Mouse (Mus musculus) liver, embryonic 16.5 days (tissue): ENCODE results near the gene Anks1b. TPM values are rescaled to one million over a fixed set of nuclear protein-coding genes. Genes with fewer than 3 reads are reported as not detected.

Experiments
- ATAC-seq: fragments of 200-750 bp; cut with Nextera tagmentation; 2 replicates; pipeline ENCODE4 v1.8.0; 2017; ENCODE audit warnings: low read depth, mild to moderate bottlenecking, moderate number of reproducible peaks, moderate library complexity
- H3K27ac ChIP-seq: fragments of 300-500 bp; sonication (generic); 2 replicates; pipeline ENCODE4 v1.5.1; 2014; ENCODE audit warnings: mild to moderate bottlenecking, low read length
- H3K27me3 ChIP-seq: fragments of 300-500 bp; sonication (generic); 2 replicates; pipeline ENCODE4 v1.6.1; 2014; ENCODE audit warnings: low read depth, low read length, mixed read lengths; ENCODE audit not compliant: control insufficient read depth, insufficient read depth
- H3K36me3 ChIP-seq: fragments of 300-500 bp; sonication (generic); 2 replicates; pipeline ENCODE4 v1.6.1; 2014; ENCODE audit warnings: mild to moderate bottlenecking; ENCODE audit not compliant: control insufficient read depth, insufficient read depth
- H3K4me1 ChIP-seq: fragments of 300-500 bp; sonication (generic); 2 replicates; pipeline ENCODE4 v1.6.1; 2014; ENCODE audit warnings: low read depth, low read length, mixed read lengths; ENCODE audit not compliant: control insufficient read depth
- H3K4me2 ChIP-seq: fragments of 300-500 bp; sonication (generic); 2 replicates; pipeline ENCODE4 v1.6.1; 2014; ENCODE audit warnings: low read depth, low read length, mixed read lengths
- H3K4me3 ChIP-seq: fragments of 300-500 bp; sonication (generic); 2 replicates; pipeline ENCODE4 v1.5.1; 2014; ENCODE audit warnings: low read depth, mild to moderate bottlenecking, low read length
- H3K9ac ChIP-seq: fragments of 300-500 bp; sonication (generic); 2 replicates; pipeline ENCODE4 v1.6.1; 2014; ENCODE audit warnings: low read depth, low read length
- H3K9me3 ChIP-seq: fragments of 300-500 bp; sonication (generic); replicated peaks from 2 replicates; pipeline ENCODE4 v1.6.1; 2016; ENCODE audit warnings: low read length; ENCODE audit not compliant: control insufficient read depth
- WGBS: fragments of 180-500 bp; shearing (Covaris S2); extraction: QIAGEN DNeasy Blood & Tissue Kit; methylation state at CpG from one replicate; pipeline ENCODE4 v1.1.7; 2014; ENCODE audit not compliant: insufficient replicate concordance; 5-methylcytosine and 5-hydroxymethylcytosine counted together
- polyA plus RNA-seq: library from polyadenylated mRNA; unstranded; fragments of >200 nt; fragmentation: Nextera tagmentation; extraction: Ambion mirVana; gene quantifications from 2 replicates; pipeline ENCODE4 v1.2.1, GENCODE M21; 2015

Anks1b gene
- polyA plus RNA-seq, 1 experiment from 2014 or later, result not detected

DNA sequence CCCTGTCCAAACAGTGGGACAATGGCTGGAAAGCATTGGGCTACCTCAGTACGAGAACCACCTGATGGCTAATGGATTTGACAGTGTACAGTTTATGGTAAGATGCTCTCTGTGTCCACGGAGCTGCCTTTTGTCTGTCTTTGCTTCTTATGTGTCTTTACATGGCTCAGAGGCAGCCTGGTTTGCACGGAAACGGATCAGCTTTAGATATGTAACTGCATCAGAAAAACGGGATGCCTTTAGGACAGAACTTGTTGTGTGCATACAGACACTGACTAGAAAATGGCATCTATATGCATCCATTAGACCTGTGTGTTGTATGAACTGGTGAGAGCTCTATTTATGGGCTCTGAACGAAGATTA lies 703.8 kb downstream of the Anks1b start:
- Histone ChIP-seq H3K4me1 (no peaks in the 10 kb centered on the region), H3K36me3 (no peaks in the 10 kb centered on the region), H3K27me3 (no peaks in the 10 kb centered on the region), H3K4me2 (no peak overlapping the region), H3K27ac (no peak overlapping the region), H3K4me3 (no peak overlapping the region), H3K9ac (no peak overlapping the region), H3K9me3 (no peaks in the 10 kb centered on the region)
- no peak for ATAC-seq
- 49% methylated on average over 6 of the region's 6 CpGs for WGBS

DNA sequence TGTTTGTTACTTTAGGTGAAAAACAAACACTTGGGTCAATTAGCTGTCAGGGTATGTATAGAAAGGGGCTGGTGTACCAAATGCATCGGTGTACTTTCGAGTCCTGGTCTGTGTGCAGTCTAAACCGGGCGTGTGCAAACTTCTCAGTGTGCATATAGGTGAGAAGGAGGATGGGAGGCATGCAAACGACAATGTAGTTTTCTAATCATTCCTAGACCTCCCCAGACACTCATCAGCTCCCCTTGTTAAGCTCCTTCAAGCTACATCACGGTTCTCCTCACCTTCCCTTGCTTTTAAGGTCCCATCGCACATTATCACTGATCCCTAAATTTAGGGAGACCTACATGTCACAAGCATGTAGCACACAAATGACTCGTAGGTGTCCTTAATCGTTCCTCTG lies 704.5 kb downstream of the Anks1b start:
- no peak overlapping the region for H3K4me3 ChIP-seq
- H3K36me3 ChIP-seq, result no peaks in the 10 kb centered on the region
- H3K4me2 ChIP-seq, result no peak overlapping the region
- H3K9ac ChIP-seq, result no peak overlapping the region
- no peaks in the 10 kb centered on the region for H3K4me1 ChIP-seq
- H3K27me3 ChIP-seq, result no peaks in the 10 kb centered on the region
- no peak overlapping the region for H3K27ac ChIP-seq
- H3K9me3 ChIP-seq, result no peaks in the 10 kb centered on the region
- 61% methylated on average over 9 of the region's 9 CpGs for WGBS
- ATAC-seq, result no peak

DNA sequence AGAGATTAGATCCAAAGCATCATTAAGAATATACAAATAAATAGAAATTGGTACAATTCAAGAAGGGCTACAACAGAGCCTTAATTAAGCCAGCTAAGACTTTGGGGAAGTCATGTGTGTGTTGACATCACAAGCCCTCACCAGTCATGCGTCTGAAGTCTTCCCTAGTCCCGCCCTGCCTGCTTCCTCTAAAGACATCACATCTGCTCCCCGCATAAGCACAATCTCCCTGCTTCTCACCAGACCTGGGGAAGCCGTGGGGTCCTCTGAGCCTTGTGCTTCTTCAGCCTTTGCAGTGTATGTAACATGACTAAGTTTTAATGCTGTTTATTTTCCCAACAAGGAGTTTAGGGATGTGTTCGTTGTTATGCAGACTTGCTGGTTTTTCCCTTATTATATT lies 706.7 kb downstream of the Anks1b start:
- Histone ChIP-seq H3K9me3 (no peaks in the 10 kb centered on the region), H3K27me3 (no peaks in the 10 kb centered on the region)
- ATAC-seq, result no peak

DNA sequence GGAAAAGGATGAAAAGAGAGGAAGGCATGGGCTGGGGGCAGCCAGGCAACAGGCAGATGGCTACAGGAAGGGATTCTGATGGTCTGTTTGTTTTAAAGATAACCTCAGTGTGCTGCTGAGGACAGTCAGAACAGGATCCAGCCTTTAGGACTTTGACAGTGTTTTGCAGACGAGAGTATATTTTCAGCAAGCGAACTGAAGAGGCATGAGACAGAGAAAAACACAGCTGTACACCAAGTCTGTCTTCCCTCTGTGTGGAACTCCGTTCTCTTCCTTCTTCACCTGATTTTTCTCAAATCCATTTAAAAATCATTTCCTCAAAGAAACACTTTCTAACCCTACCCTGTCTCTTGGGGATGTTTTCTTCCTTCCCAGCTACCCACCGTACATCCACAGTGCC lies 710.7 kb downstream of the Anks1b start:
- Histone ChIP-seq H3K27ac (no peak overlapping the region), H3K9ac (no peak overlapping the region), H3K4me2 (no peak overlapping the region), H3K36me3 (no peaks in the 10 kb centered on the region), H3K27me3 (no peaks in the 10 kb centered on the region), H3K4me3 (no peak overlapping the region), H3K4me1 (no peaks in the 10 kb centered on the region), H3K9me3 (no peaks in the 10 kb centered on the region)
- no peak for ATAC-seq
- 36% methylated on average over 4 of the region's 4 CpGs for WGBS

More for the DNA sequence above, 706.7 kb downstream of the Anks1b start:
- H3K4me1 ChIP-seq, result no peaks in the 10 kb centered on the region
- no peak overlapping the region for H3K4me3 ChIP-seq
- H3K27ac ChIP-seq, result no peak overlapping the region
- no peaks in the 10 kb centered on the region for H3K36me3 ChIP-seq
- H3K4me2 ChIP-seq, result no peak overlapping the region
- no peak overlapping the region for H3K9ac ChIP-seq
- 43% methylated on average over 5 of the region's 5 CpGs for WGBS

DNA sequence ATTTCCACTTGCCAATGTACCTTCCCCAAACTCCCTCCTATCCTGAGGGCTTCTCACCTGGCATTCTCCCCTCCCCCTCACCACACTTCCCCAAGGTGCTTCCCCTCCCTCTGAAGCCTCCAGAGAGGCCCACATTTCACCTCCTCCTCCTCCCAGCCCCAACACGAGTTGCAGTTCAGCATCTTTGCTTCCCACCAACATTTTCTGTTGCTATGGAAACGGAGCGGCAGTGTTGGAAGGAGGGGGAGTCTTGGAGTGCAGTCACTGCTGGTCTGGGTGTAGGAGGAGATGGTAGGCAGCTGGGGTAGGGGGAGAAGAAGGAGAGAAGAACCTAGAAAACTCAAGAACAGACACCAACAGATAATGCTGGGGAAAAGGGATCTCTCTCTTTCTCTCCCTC lies 722.8 kb downstream of the Anks1b start:
- no peaks in the 10 kb centered on the region for H3K4me1 ChIP-seq
- H3K9me3 ChIP-seq, result peaks cover 2% of the 10 kb centered on the region; the same call in 1 of the 2 replicates
- no peak overlapping the region for H3K9ac ChIP-seq
- ATAC-seq, result no peak
- 14% methylated on average over 3 of the region's 3 CpGs for WGBS
- H3K4me2 ChIP-seq, result no peak overlapping the region
- H3K27me3 ChIP-seq, result no peaks in the 10 kb centered on the region
- H3K4me3 ChIP-seq, result no peak overlapping the region
- no peak overlapping the region for H3K27ac ChIP-seq
- no peaks in the 10 kb centered on the region for H3K36me3 ChIP-seq

DNA sequence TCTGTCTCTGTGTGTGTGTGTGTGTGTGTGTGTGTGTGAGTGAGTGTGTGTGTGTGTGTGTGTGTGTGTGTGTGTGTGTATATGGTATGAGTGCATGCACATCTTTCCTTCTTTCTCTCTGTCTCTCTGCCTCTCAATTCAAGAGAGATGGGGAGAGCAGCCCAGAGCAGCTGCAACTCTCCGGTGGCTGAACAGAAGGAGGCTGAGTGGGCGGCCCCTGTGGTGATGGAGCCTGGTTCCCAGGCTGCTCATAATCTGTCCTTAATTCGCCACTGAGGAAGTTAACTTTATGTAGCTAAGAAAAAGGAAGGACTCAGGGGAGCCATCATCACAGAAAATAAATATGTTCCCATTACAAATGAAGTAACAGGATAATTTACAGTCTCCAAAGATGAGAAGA lies 723.3 kb downstream of the Anks1b start:
- H3K9ac ChIP-seq, result no peak overlapping the region
- no peak overlapping the region for H3K4me2 ChIP-seq
- H3K4me3 ChIP-seq, result no peak overlapping the region
- H3K27ac ChIP-seq, result no peak overlapping the region
- no peaks in the 10 kb centered on the region for H3K36me3 ChIP-seq
- WGBS, result 29% methylated on average over 3 of the region's 3 CpGs
- no peaks in the 10 kb centered on the region for H3K27me3 ChIP-seq
- peaks cover 2% of the 10 kb centered on the region; the same call in 1 of the 2 replicates for H3K9me3 ChIP-seq
- H3K4me1 ChIP-seq, result no peaks in the 10 kb centered on the region
- ATAC-seq, result no peak

DNA sequence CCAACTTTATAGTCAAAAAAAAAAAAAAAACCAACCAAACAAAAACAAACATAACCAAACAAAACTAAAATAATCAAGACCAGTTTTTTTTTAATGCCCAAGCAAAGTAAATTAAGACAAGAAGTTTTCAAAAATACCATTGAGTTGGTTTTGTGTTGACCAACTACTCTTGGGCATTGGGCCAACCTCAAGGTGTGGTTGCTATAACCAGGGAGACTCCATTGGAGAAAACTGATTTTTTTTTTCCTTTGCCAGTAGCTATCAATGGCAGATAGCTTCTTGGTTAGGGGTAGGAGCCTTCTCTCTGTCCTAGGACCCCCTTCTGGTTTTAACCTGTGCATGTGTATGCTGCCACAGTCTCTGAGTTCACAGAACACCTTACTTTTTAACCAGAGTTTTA lies 725.8 kb downstream of the Anks1b start:
- Histone ChIP-seq H3K9ac (no peak overlapping the region), H3K27me3 (no peaks in the 10 kb centered on the region), H3K9me3 (peaks cover 2% of the 10 kb centered on the region; the same call in 1 of the 2 replicates), H3K4me1 (no peaks in the 10 kb centered on the region), H3K27ac (no peak overlapping the region), H3K36me3 (no peaks in the 10 kb centered on the region), H3K4me2 (no peak overlapping the region), H3K4me3 (no peak overlapping the region)
- no peak for ATAC-seq

DNA sequence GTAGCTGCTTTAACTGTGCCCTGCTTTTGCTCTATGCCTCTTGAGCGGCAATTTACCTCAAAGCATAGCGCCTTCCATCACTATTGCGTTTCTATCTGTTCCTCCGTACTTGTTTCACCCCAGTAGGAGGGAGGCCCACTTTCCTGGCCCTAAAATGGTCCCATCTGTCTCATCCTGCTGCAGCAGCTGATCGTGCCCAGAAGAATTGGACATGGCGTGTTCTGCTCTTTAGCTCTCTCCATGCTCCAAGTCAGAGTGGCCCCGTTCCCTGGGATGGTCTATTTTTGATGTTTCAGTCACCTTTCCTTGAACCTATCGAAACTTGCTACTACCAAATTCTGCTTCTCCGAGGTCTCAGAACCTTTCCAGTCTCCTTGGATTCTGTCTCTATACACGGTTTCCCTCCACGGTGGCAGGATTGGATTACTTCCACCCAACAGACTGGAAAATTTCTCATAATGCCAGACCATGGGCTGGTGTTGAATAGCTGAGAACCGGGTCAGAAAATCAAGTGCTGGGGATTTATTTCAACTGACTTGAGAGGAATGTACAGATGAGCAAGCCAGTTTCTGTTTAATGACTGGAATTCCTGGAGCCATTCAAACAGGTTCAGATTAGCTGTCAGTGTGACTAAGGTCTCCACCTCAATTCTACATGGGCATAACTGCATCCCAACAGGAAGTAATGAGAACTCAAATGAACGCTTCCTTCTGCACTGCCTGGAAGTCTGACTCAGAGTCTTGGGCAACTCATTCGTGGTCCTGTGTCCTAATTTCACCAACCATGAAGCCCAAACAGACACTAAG lies 726.6 kb downstream of the Anks1b start:
- H3K27me3 ChIP-seq, result no peaks in the 10 kb centered on the region
- 65% methylated on average over 14 of the region's 14 CpGs for WGBS
- H3K4me3 ChIP-seq, result no peak overlapping the region
- H3K36me3 ChIP-seq, result no peaks in the 10 kb centered on the region
- H3K9ac ChIP-seq, result no peak overlapping the region
- peaks cover 2% of the 10 kb centered on the region; the same call in 1 of the 2 replicates for H3K9me3 ChIP-seq
- H3K27ac ChIP-seq, result no peak overlapping the region
- H3K4me1 ChIP-seq, result no peaks in the 10 kb centered on the region
- no peak overlapping the region for H3K4me2 ChIP-seq
- no peak for ATAC-seq

DNA sequence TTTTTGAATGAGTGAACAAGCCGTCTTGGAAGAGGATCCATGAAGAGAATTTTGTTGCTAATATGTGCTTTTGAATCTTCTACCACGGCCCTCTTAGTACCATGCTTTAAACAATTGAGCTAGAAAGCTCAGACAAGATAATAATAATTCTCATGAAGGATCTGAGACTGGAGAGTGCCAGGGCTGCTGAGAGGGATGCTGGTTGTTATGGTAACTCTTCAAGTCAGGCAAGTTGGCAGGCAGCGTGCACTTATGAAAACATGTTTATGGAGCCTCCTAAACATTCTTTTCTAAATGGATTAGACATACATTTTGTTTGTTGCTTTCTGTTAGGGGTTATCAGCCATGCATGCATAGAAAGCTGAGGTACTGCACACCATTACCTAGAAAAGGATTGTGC lies 734.3 kb downstream of the Anks1b start:
- WGBS, result 51% methylated on average over 3 of the region's 3 CpGs
- H3K4me3 ChIP-seq, result no peak overlapping the region
- H3K4me1 ChIP-seq, result no peaks in the 10 kb centered on the region
- no peak overlapping the region for H3K27ac ChIP-seq
- no peaks in the 10 kb centered on the region for H3K27me3 ChIP-seq
- no peaks in the 10 kb centered on the region for H3K9me3 ChIP-seq
- no peak overlapping the region for H3K9ac ChIP-seq
- no peaks in the 10 kb centered on the region for H3K36me3 ChIP-seq
- H3K4me2 ChIP-seq, result no peak overlapping the region
- ATAC-seq, result no peak
